Mouse (Mus musculus): ENCODE results near the gene Cdyl.

- TF ChIP-seq CTCF (conservative IDR thresholded peaks at IDR 0.05; ENCODE audit: insufficient read depth, insufficient read length, low read depth, low read length) (no peak), POLR2A (IDR thresholded peaks at IDR 0.05; ENCODE audit: low read depth, low read length) (no peak)
These were observed 90.0 kb downstream of the Cdyl start for GRCm38 (mm10) chr13:35749680-35750079.

Measured in kidney, adult 2 months (tissue).